Mouse (Mus musculus) kidney, postnatal 4 days (tissue): Measurements from ENCODE around the gene Rara.
"Not testable (repeated sequence)": the region's sequence is repeated elsewhere in the genome, so short reads cannot be mapped to it uniquely, and the experiment has no call there.

Experiments
- DNase-seq, 2 experiments: peaks; one replicate each; pipeline ENCODE4 v3.0.0; 2021; ENCODE audit warnings: mixed read lengths in 2 of 2

Gene Rara

GRCm38 (mm10) chr11:98922851-98923711 lies 4.5 kb upstream of the Rara start:
- peak; percentile 67 to 75 for DNase-seq

- DNase-seq, result no peak
These were observed 2.9 kb upstream of the Rara start for GRCm38 (mm10) chr11:98924633-98925175.

DNA sequence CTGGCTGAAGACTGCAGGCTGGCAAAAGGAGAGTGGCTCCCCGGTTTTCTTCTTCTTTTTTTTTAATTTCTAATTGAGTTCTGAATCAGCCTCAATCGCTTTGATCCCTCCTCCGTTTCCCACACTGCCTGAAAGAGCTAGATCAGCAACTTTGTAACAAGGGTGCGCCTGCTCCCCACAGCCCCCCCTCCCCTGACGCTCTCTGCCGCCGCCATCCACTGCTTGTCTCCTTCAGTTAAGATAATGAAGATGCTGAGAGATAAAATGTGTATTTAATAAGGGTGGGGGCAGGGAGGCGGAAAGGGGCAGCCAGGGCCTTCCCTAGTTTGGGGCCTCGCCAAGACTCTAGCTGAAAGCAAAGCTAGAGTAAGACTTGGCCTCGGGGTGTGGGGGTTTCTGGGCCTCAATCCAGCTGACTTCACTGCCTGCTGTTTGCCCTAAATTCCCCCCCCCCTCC lies 2.3 kb upstream of the Rara start:
- DNase-seq, result peak; percentile 73 to 82

DNA sequence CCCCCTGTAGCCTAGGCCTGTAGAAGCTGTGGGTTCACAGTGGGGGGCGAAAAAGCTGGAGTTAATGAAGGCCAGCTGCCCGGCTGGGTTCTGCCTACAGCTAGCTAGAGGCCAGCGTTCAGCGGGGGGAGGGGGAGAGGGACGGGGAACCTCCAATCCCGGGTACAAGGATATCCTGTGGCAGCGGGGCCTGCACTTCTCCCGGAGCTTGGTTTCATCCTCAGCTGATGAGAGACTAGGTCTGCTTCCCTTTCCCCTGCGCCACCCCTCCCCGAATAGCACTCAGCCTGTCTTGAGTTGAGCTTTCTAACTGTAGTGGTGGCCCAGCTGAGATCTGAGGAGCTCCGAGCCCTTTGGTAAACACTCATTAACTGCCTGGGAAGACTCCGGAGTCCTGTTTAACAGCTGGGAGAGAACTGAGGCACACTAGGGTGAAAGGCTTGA lies 1.7 kb upstream of the Rara start:
- DNase-seq, result peak; percentile 77 to 84

- DNase-seq, result no peak
These were observed 1.1 kb upstream of the Rara start for GRCm38 (mm10) chr11:98926553-98926952.

DNA sequence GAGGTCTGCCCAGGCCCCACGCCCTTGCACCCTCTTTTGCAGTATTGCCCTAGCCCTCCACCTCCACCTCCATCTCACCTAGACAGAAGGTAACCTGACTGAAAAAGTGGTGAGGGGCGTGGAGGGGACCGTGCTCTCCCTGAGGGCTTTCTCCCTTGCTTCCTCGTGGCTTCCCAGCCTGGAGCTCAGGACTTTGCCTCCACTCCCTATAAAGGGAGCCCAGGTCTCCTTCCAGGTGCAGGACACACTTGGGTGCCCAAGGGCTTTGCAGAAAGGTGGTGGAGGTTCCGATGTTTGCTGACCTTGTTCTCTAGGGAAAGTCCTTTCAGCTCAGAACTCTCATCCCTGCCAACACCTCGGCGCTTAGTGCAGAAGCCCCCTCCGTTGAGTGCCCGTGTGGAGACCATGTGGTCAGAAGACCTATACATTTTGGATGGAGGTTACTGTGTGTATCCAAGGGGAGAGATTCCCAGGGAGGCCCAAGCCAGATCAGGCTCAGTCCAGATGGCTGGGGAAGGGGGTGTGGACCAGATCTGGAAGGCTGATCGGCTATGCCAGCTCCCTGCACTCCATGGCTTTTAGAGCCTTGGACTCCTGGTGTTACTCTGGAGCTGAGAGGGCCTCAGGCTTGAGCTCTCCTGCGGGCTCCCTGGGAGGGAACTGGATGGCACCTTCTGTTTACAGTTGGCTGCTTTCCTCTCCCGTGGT lies 722 bp downstream of the Rara start:
- DNase-seq, result peak; percentile 43 to 62

DNA sequence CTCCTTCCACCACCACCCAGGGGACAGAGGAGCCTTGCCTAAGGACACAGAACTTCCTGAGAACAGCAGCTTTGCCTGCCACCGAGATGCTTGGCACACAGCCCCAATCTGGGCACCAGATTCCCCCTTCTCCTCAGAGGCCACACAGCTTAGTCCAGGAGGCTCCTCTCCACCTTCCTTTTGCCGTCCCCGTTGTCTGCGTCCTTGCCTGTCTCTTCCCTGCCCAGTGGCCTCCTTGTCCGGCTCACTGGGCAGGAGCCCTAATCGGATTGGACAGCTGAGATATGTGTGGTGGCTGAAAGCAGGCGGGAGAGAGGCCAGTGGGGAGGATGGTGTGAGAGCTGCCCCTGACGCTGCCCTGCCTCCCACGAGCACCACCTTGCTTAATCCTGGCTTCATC lies 1.9 kb downstream of the Rara start:
- peak; percentile 51 to 65 for DNase-seq

- peak; percentile 61 to 69 for DNase-seq
These were observed 2.5 kb downstream of the Rara start for GRCm38 (mm10) chr11:98930127-98930601.

DNA sequence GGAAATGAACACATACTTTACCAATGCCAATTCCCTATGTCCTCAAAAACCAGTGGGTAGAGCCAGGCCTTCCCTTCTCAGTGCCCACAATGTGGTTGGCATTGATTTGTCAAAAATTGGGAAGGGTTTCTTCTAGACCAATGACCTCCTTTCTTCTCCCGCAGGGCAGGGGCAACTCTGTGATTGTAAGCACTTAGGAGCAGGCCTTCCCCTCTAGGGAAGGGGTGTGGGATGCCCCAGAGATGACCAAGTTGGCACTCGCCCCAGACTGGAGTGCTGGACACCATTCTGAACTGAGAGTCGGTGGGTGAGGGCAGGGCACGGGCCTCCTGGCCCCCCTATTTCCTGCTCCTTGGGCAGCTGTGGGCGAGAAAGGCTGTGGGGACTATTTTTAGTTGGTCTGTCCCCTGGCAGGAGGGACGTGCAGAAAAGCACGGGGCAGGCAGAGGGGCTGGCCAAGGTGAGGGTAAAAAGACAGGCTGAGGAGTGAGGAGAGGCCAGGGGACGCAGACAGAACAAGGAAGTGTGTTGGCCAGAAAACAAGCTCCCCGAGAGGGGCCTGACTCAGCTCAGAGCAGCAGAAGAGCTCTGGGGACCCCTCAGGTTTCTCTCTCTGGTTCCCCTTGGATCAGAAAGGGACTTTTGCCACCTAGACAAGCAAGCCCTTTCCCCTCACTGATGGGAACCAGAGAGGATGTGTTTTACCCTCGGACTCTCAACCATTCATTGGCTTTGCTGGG lies 3.3 kb downstream of the Rara start:
- peak; percentile 35 to 43 for DNase-seq

DNA sequence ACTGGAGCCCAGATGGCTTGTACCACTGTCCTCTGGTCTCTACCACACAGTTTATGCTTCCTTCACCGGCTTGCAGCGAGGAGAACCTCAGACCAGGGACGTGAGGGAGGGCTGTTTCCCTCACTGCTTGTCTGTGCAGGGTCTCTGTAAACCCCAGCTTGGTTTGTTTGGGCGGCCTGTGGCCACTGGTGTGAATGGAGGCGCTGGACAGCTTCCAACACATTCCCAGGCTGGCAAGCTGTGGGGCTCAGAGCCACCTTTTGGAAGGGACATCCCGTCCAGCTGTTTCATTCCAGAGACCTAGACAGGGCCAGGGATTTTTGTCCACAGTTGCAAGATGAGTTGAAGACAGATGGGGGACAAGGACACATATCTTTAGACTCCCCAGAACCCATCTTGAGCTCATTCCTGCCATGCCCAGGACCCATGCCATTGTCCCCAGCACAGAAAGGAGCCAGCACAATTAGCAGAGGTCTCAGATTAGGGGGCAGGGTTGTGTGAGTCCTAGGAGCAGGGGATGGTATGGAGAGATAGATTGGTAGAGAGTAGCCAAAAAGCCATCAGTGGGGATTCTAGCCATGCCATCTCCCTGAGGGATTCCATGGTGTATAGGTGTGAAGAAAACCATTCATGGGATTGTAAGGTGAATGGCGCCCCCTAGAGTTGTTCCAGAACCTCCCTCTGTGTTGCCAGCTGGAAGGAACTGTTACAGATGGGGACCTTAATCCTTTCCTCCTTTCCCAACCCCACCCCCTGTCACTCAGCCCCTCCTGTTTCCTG lies 4.1 kb downstream of the Rara start:
- peak; percentile 49 to 64 for DNase-seq

DNA sequence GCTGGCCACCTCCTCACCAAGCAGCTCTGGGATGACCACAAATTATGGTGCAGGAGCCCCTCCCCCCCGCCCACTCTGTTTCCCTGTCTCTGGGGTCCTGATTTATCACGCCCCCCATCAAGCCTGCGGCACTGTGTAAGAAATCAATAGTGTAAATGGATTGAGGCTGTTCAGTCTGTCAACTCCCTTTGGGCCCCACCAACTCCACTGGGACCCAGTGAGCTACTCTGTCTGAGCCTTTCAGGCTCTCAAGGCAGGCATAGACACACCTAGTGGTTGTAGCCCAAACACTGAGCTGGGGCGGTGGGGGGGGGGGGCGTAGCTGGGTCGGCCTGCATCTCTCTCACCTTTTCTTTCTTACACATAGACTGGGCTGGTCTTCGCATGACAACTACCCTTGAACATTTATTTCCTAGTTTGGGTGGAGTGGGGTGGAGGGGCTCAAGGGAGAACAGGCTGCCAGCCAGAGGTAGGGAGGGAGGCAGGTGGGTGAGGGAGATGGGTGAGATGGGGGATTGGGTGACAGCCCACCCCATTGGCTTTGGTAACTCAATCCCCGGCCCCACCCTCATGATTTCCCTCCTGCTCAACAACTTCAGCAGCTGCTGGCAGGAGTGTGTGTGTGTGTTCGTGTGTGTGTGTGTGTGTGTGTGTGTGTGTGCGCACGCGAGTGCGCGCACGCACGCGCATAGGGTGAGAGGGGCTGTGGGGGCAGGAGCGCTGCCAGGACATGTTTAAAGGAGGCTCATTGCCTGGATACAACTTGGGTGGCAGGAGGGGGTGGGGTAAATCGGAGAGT lies 4.9 kb downstream of the Rara start:
- peak; percentile 64 to 74 for DNase-seq

DNA sequence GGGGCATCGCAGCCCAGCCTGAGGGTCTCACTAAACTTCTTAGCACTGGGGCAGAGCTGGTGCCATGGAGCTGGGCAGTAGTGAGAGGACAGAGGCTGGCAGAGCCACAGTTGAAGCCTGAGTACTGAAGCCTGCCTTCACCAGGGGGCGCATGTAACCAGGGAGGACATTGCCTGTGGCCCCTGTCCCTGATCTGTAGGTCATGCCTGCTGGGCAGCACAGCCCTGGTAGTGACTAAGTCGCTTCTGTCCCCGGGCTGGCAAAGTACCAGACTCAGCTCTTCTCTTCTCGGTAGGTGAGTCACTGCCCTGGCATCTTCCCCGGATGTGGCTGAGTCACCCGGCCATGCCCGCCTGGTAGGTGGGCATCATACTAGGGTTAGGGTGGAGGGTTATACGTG lies 5.5 kb downstream of the Rara start:
- peak; percentile 82 to 86 for DNase-seq

- not testable (repeated sequence) for DNase-seq
These were observed 6.2 kb downstream of the Rara start for GRCm38 (mm10) chr11:98933847-98934246.

- DNase-seq, result no peak
These were observed 6.7 kb downstream of the Rara start for GRCm38 (mm10) chr11:98934367-98934766.

- DNase-seq, result peak; percentile 47 to 72
These were observed 7.5 kb downstream of the Rara start for GRCm38 (mm10) chr11:98935123-98935522.

GRCm38 (mm10) chr11:98936170-98936569 lies 8.6 kb downstream of the Rara start:
- DNase-seq, result peak; percentile 84 to 91

GRCm38 (mm10) chr11:98936606-98937409 lies 9.2 kb downstream of the Rara start:
- DNase-seq, result peak; percentile 18 to 55

DNA sequence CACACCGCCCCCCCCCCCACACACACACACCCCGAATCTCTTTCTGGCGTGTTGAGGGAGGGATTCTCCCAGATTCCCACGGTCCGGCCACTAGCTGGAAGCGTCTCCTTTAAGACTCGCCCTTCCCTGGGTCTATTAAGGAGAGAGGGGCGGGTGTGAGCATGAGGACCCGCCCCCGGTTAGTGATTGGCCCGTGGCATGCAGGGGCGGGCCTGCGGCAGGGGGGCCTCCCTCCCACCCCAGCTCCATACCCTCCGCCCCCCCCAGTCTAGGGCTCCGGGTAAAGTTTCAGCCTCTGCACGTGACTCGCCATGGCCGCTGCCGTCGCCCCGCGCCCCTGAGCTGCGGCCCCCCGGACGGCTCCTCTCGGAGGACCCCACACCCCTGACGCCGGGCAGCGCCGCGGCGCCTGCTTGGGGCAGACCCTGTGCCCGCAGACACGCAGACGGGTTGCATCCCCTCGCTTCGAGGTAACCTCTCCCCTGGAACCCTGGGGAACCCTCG lies 9.8 kb downstream of the Rara start:
- peak; percentile 89 to 95 for DNase-seq

GRCm38 (mm10) chr11:98937914-98938694 lies 10.5 kb downstream of the Rara start:
- DNase-seq, result peak; percentile 72 to 80
